Mouse (Mus musculus) urinary bladder, adult 18-20 months (tissue): ENCODE results near the gene Vmn1r177.
"Not testable (repeated sequence)": the region's sequence is repeated elsewhere in the genome, so short reads cannot be mapped to it uniquely, and the experiment has no call there.

Source experiments
- DNase-seq, 2 experiments: peaks; one replicate each; pipeline ENCODE4 v3.0.0; 2022; ENCODE audit warnings: low spot score in 2 of 2, mixed read lengths in 2 of 2

The Vmn1r177 gene

DNA sequence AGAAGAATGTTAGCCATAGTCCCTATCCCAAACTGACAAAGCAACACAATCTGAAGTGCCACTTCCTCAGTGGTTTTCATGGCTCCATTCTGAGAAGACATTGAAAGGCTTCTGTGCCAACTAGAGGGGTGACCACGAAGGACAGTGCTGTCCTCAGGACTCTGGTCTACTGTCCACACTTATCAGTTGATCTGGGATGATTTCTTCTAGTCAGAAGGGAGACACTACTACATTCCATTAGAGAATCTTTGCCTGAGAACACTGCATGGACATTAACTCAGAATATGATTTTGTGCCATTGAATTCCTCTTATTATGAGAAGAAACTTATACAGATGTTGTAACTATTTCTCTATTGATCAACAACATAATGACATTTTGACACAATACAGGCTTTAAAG is at the start of gene Vmn1r177:
Gene Vmn1r177 (minus strand): TSS at position 101 of the 400 bp plus-strand sequence.
- DNase-seq: not testable (repeated sequence)

DNA sequence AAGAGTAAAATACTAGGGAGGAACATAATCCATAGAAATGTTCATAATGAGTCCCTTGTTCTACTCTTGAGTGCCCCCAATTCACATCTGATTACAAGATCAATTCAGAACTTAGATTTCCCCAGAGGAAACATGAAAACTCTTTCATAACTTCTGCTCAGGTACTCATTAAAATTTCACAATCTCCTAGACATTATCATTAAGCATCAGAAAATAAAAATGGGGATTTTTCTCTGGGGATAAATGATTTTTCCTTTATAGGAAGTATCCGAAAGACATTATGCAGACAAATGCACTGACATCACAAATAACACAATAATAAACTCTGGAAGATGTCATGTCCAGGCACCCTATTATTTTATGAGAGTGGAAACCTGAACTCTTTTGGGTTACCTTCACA is 25.5 kb upstream of the Vmn1r177 start, which contains the start of gene Vmn1r178:
Gene Vmn1r178 (plus strand): TSS at position 301 of the 400 bp plus-strand sequence.
- no peak for DNase-seq

DNA sequence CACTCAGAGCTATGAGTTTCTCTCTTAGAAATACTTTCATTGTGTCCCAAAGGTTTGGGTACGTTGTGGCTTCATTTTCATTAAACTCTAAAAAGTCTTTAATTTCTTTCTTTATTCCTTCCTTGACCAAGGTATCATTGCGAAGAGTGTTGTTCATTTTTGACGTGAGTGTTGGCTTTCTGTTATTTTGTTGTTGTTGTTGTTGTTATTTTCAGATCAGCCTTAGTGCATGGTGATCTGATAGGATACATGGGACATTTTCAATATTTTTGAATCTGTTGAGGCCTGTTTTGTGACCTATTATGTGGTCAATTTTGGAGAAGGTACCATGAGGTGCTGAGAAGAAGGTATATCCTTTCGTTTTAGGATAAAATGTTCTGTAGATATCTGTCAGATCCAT is 10.7 kb upstream of the Vmn1r177 start:
- DNase-seq: not testable (repeated sequence)

DNA sequence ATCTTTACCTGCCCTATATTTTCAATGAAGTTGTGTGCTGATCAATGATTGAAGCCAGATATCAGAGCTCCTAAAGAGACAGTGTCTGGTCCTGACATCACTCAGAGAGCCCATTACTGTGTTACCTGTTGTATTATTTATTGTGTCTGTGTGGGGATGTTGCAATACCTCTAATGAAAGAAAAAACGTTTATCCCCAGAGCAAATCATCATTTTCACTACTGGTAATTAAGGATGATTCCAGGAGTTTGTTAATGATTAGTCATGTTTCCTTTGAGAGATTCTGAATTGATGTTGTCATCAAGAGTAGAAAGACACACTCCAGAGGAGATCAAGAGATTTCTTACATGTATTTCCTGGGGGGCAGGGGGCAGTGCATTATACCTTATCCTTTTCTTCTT is 29.0 kb downstream of the Vmn1r177 start, which contains the start of gene Vmn1r176:
Gene Vmn1r176 (minus strand): TSS at position 101 of the 400 bp plus-strand sequence.
- DNase-seq: not testable (repeated sequence)
